Mouse (Mus musculus): ENCODE measurements around the gene Epha1. TPM values are rescaled to one million over a fixed set of nuclear protein-coding genes. Genes with fewer than 3 reads are reported as not detected.

Epha1 gene
- polyA plus RNA-seq, 1 experiment from 2014 or later = 8.4 TPM

DNA sequence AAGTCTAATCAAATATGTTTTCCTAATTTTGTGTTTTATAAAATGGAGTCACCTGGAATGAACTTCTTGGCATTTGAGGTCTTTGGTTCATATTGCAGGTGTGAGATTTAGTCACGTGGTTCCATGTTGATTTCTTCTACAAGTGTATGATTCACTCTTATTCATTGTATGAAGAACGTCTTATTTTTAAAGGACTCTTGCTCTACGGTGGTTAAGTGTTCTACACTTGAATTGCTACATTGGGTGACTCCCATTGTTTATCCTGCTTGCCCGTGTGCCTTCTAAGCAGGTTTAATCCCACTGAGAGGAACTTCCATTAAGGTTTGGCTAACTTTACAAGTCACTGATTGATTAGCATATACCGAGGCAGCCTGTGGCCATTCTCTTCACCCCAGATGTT, 4.2 kb upstream of the Epha1 start:
- no peaks in the 10 kb centered on the region; the same call in 1 of the 2 replicates for H3K4me1 ChIP-seq (ENCODE audit: control insufficient read depth, low read depth, low read length)
- H3K36me3 ChIP-seq (ENCODE audit: control insufficient read depth, insufficient read depth) = no peaks in the 10 kb centered on the region
- no peak overlapping the region for H3K4me2 ChIP-seq (ENCODE audit: low read depth, low read length)
- no peak overlapping the region for H3K27ac ChIP-seq (ENCODE audit: low read length)
- 59% methylated on average over 5 of the region's 5 CpGs for WGBS (ENCODE audit: insufficient replicate concordance)
- ATAC-seq (ENCODE audit: low read depth) = no peak
- no peak overlapping the region for H3K9ac ChIP-seq (ENCODE audit: low read depth, low read length)
- H3K4me3 ChIP-seq (ENCODE audit: low read depth, low read length) = no peak overlapping the region
- H3K9me3 ChIP-seq (replicated peaks; ENCODE audit: control insufficient read depth, low read length) = no peaks in the 10 kb centered on the region
- H3K27me3 ChIP-seq (ENCODE audit: control insufficient read depth, insufficient read depth, low read depth, low read length) = no peaks in the 10 kb centered on the region

DNA sequence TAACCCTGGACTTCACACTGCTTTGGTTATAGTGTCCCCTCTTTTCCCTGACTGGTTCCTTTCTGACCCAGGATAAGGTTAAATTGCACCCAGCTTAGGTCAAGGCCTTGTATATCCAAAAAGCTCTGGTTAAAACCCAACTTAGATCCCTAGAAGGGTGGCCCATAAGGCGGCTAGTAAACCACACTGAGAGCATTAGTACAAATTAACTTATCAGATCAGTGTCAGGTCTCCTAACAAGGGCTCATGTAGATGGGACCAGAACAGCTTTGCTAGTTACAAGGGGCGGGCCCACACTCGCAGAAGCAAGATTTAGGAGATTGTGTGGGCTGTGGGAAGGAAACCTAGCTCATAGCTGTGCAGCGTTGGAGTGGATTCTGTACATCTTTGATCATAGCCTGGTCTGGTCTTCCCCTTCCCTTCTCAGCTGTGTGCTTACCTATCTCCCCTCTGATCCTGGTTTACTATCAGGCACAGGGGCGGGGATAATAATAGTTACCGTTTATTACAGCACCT, 3.5 kb upstream of the Epha1 start:
- Histone ChIP-seq H3K27ac (ENCODE audit: low read length) (no peak overlapping the region), H3K27me3 (ENCODE audit: control insufficient read depth, insufficient read depth, low read depth, low read length) (no peaks in the 10 kb centered on the region), H3K36me3 (ENCODE audit: control insufficient read depth, insufficient read depth) (no peaks in the 10 kb centered on the region), H3K4me3 (ENCODE audit: low read depth, low read length) (no peak overlapping the region), H3K9ac (ENCODE audit: low read depth, low read length) (no peak overlapping the region), H3K4me1 (ENCODE audit: control insufficient read depth, low read depth, low read length) (no peaks in the 10 kb centered on the region; the same call in 1 of the 2 replicates), H3K4me2 (ENCODE audit: low read depth, low read length) (no peak overlapping the region), H3K9me3 (replicated peaks; ENCODE audit: control insufficient read depth, low read length) (no peaks in the 10 kb centered on the region)
- no peak for ATAC-seq (ENCODE audit: low read depth)
- whole genome bisulfite sequencing (ENCODE audit: insufficient replicate concordance) = 36% methylated on average over 6 of the region's 6 CpGs

DNA sequence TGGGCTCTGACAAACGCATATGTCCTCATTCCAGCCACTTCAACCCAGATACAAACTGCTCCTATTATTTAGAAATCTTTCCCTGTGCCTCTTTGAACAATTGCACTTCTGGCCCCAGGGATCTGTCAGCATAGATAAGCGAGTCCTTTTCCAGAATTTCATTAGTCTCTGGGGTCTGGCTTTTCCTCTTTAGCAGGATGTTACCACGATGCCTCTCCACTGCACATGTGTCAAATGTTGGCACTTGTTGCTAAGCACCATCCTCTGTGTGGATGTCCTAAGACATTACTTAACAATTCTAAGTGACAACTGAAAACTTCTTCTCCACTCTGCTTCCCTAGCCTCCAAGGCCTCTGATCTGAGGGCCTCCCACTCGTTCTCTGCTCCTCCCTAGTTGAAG, 2.9 kb upstream of the Epha1 start:
- H3K9me3 ChIP-seq (replicated peaks; ENCODE audit: control insufficient read depth, low read length) = no peaks in the 10 kb centered on the region
- H3K9ac ChIP-seq (ENCODE audit: low read depth, low read length) = no peak overlapping the region
- H3K36me3 ChIP-seq (ENCODE audit: control insufficient read depth, insufficient read depth) = no peaks in the 10 kb centered on the region
- WGBS (ENCODE audit: insufficient replicate concordance) = 27% methylated on average over 4 of the region's 4 CpGs
- no peak for ATAC-seq (ENCODE audit: low read depth)
- H3K4me3 ChIP-seq (ENCODE audit: low read depth, low read length) = no peak overlapping the region
- H3K27ac ChIP-seq (ENCODE audit: low read length) = no peak overlapping the region
- H3K4me1 ChIP-seq (ENCODE audit: control insufficient read depth, low read depth, low read length) = no peaks in the 10 kb centered on the region; the same call in 1 of the 2 replicates
- no peak overlapping the region for H3K4me2 ChIP-seq (ENCODE audit: low read depth, low read length)
- H3K27me3 ChIP-seq (ENCODE audit: control insufficient read depth, insufficient read depth, low read depth, low read length) = no peaks in the 10 kb centered on the region

DNA sequence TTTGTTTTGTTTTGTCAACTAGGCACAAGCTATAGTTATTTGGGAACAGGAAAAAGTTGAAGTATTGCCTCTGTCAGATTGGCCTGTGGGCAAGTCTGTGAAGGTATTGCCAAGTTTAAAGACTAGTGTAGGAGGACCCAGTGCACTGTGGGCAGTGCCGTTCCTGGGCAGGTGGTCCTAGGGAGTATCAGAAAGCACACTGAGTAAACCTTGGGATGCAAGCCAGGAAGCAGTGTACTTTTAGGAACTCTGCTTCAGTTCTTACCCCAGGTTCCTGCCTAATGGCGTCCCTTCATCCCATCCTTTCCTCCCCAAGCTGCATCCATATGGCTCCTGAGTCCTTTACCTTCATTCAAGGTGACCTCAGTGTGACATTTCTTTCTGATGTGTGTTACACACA, 2.1 kb upstream of the Epha1 start:
- Histone ChIP-seq H3K9ac (ENCODE audit: low read depth, low read length) (no peak overlapping the region), H3K27me3 (ENCODE audit: control insufficient read depth, insufficient read depth, low read depth, low read length) (no peaks in the 10 kb centered on the region), H3K4me2 (ENCODE audit: low read depth, low read length) (no peak overlapping the region), H3K4me3 (ENCODE audit: low read depth, low read length) (no peak overlapping the region), H3K9me3 (replicated peaks; ENCODE audit: control insufficient read depth, low read length) (no peaks in the 10 kb centered on the region), H3K4me1 (ENCODE audit: control insufficient read depth, low read depth, low read length) (no peaks in the 10 kb centered on the region; the same call in 1 of the 2 replicates), H3K36me3 (ENCODE audit: control insufficient read depth, insufficient read depth) (no peaks in the 10 kb centered on the region), H3K27ac (ENCODE audit: low read length) (no peak overlapping the region)
- WGBS (ENCODE audit: insufficient replicate concordance) = 67% methylated on average over 2 of the region's 2 CpGs
- ATAC-seq (ENCODE audit: low read depth) = no peak

DNA sequence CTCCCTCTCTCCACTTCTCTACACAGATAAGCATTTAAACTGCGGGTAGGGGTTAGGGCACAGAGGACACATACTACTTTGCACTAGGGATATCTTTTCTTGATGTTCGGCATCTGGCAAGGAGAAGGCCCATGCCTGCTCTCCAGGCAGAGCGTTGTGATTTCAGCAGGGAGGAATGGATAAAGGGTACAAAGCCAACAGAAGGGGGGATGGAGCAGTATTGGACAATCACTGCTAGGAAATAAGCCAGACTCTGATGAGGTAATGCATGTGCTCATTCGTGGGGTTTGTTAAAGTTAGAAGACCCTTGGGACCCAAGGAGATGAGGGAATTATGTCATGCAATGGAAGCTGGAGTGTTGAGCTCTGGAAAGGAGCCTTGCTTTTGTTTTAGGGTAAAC, 1.6 kb upstream of the Epha1 start:
- ATAC-seq (ENCODE audit: low read depth) = no peak
- H3K4me2 ChIP-seq (ENCODE audit: low read depth, low read length) = no peak overlapping the region
- no peaks in the 10 kb centered on the region for H3K27me3 ChIP-seq (ENCODE audit: control insufficient read depth, insufficient read depth, low read depth, low read length)
- H3K27ac ChIP-seq (ENCODE audit: low read length) = no peak overlapping the region
- 54% methylated on average over 4 of the region's 4 CpGs for WGBS (ENCODE audit: insufficient replicate concordance)
- no peaks in the 10 kb centered on the region for H3K9me3 ChIP-seq (replicated peaks; ENCODE audit: control insufficient read depth, low read length)
- H3K9ac ChIP-seq (ENCODE audit: low read depth, low read length) = no peak overlapping the region
- H3K36me3 ChIP-seq (ENCODE audit: control insufficient read depth, insufficient read depth) = no peaks in the 10 kb centered on the region
- no peaks in the 10 kb centered on the region; the same call in 1 of the 2 replicates for H3K4me1 ChIP-seq (ENCODE audit: control insufficient read depth, low read depth, low read length)
- H3K4me3 ChIP-seq (ENCODE audit: low read depth, low read length) = no peak overlapping the region

DNA sequence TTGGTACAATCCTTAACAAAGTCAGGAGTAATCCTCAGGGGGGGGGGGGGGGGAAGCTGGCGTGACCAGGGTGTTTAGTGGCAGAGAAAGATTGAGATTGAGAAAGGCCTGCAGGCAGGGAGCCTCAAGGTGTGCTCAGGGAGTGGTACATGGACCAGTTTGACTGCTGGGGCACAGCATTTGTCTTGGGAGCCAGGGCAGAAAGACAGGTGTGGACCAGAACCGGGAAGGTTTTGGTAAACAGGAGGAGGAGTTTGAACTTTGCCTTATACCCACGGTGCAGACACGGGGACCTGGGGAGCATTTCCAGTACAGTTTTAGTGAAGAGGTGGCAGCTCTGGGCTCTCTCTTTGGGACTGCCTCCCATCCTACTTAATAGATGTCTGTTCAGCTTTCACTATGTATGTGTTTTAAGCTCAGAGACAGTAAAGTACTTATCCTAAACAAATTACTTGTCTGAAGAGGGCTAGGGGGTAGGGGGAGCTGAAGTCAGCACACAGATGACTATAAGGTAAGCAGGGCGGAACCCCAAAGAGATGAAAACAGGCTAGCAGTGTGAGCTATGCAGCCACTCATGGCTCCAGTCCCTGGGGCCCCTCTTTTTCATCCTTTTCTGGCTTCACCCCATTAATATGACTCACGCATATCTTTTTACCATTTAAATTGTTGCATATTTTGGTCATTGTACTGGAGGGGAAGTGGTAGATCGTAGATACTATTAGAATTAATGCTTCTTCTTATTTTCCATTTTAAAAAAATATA, 782 bp upstream of the Epha1 start:
- ATAC-seq (ENCODE audit: low read depth) = no peak

DNA sequence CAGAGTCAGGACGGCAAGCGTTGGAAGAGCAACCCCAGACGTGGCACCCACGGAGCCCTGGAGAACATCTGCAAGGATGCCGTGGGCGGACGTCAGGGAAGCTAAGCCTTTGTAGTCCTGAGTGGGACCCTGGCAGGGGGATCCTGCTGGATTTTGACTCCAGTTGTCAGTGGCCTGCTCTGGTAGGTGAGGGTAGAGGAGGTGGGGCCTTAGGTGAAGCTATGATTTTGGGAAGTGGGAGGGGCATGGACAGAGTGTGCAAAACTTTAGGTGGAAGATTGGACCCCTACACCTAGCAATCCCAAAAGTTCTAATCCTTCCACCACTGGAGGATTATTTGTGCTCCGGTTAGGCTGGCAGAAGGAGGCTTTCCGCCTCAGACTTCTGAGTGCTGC, 650 bp downstream of the Epha1 start:
- peak overlapping the region; percentile 58 for H3K4me3 ChIP-seq (ENCODE audit: low read depth, low read length)
- no peaks in the 10 kb centered on the region for H3K27me3 ChIP-seq (ENCODE audit: control insufficient read depth, insufficient read depth, low read depth, low read length)
- H3K36me3 ChIP-seq (ENCODE audit: control insufficient read depth, insufficient read depth) = no peaks in the 10 kb centered on the region
- no peak overlapping the region for H3K9ac ChIP-seq (ENCODE audit: low read depth, low read length)
- peak; percentile 2; the same call in 1 of the 2 replicates for ATAC-seq (ENCODE audit: low read depth)
- 47% methylated on average over 9 of the region's 9 CpGs for WGBS (ENCODE audit: insufficient replicate concordance)
- peak overlapping the region; percentile 44 for H3K27ac ChIP-seq (ENCODE audit: low read length)
- no peaks in the 10 kb centered on the region for H3K9me3 ChIP-seq (replicated peaks; ENCODE audit: control insufficient read depth, low read length)
- H3K4me2 ChIP-seq (ENCODE audit: low read depth, low read length) = peak overlapping the region; percentile 66
- no peaks in the 10 kb centered on the region; the same call in 1 of the 2 replicates for H3K4me1 ChIP-seq (ENCODE audit: control insufficient read depth, low read depth, low read length)

More for the DNA sequence above, 782 bp upstream of the Epha1 start:
- Histone ChIP-seq H3K36me3 (ENCODE audit: control insufficient read depth, insufficient read depth) (no peaks in the 10 kb centered on the region), H3K9me3 (replicated peaks; ENCODE audit: control insufficient read depth, low read length) (no peaks in the 10 kb centered on the region), H3K27me3 (ENCODE audit: control insufficient read depth, insufficient read depth, low read depth, low read length) (no peaks in the 10 kb centered on the region), H3K4me2 (ENCODE audit: low read depth, low read length) (peak overlapping the region; percentile 66), H3K27ac (ENCODE audit: low read length) (peak overlapping the region; percentile 37; the same call in 1 of the 2 replicates), H3K9ac (ENCODE audit: low read depth, low read length) (peak overlapping the region; percentile 52; the same call in 1 of the 2 replicates), H3K4me1 (ENCODE audit: control insufficient read depth, low read depth, low read length) (no peaks in the 10 kb centered on the region; the same call in 1 of the 2 replicates), H3K4me3 (ENCODE audit: low read depth, low read length) (peak overlapping the region; percentile 58)
- WGBS (ENCODE audit: insufficient replicate concordance) = 31% methylated on average over 7 of the region's 7 CpGs

DNA sequence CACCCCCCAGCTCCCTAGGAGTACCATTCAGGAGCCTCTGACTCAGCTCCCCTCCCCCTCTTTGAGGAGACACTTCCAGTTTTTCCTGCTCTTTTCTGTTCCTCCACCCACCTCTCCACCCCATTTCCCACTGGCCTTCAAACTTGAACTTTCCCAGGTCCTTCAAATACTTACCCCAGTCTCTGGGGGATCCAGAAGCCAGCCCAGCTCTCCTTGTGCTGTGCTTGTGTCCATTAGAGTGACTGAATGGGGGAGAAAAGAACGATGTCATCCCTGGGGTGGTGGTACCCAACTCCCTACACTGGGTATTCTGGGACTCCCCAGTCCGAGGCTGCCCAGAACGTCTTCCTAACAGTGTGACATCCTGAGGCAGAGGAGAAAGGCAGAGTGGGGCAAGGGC, 1.1 kb downstream of the Epha1 start:
- 34% methylated on average over 3 of the region's 3 CpGs for WGBS (ENCODE audit: insufficient replicate concordance)
- Histone ChIP-seq H3K4me2 (ENCODE audit: low read depth, low read length) (peak overlapping the region; percentile 66), H3K4me1 (ENCODE audit: control insufficient read depth, low read depth, low read length) (no peaks in the 10 kb centered on the region; the same call in 1 of the 2 replicates), H3K27ac (ENCODE audit: low read length) (no peak overlapping the region), H3K9ac (ENCODE audit: low read depth, low read length) (no peak overlapping the region), H3K4me3 (ENCODE audit: low read depth, low read length) (peak overlapping the region; percentile 58; the same call in 1 of the 2 replicates), H3K36me3 (ENCODE audit: control insufficient read depth, insufficient read depth) (no peaks in the 10 kb centered on the region), H3K27me3 (ENCODE audit: control insufficient read depth, insufficient read depth, low read depth, low read length) (no peaks in the 10 kb centered on the region), H3K9me3 (replicated peaks; ENCODE audit: control insufficient read depth, low read length) (no peaks in the 10 kb centered on the region)
- no peak for ATAC-seq (ENCODE audit: low read depth)

Measured in liver, embryonic 16.5 days (tissue).